12 mouse cellular contexts compared by ENCODE assay signal in the genomic region with DNA sequence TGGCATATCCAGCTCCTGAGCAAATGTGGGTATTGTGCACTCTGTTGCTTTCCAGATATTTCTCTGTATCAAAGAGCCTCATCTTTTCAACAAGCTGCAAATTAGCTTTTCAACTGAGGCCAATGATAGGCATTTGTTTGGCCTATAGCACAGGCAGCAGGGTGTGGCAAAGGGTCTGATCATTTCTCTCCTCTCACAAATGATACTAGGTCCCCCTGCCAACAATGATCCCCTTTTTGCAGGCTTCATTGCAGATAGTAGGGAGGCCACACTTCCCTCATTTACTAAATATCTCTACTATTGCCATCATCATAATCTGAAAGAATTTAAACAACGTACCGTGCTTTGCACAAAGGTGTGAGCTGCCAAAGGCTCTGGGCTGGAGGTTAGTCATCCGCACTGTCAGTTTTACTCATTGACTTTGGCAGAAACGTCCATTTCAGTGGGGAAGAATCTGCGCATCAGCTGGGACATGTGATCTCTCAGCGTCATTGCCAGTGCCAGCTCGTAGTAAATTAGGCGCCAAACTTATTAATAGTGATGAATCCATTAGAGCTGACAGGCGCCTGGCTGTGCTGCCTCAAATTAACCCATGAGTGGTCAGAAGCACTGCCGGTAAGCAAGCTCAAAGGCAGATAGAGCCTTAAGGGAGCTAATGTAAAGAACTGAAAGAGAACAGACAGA.
DNase-seq lines count a peak whose midpoint lies in the region; ATAC-seq lines count a peak whose summit lies in the region.
"Had no signal": no experiment of that assay in that cellular context is flagged by ENCODE, and none has a peak within 500 bp of the region (broad histone marks: within the 10 kb centered on the region; RNA-seq: fewer than 3 reads in every experiment).

No protein-coding gene starts in this region.

- no peak overlapping the region for H3K4me3 ChIP-seq in hindbrain, embryonic 11.5 days (ENCODE audit: low read depth, low read length)
- H3K4me3 ChIP-seq in hindbrain, embryonic 10.5 days = no peak overlapping the region
- no peak overlapping the region for H3K4me3 ChIP-seq in forebrain, embryonic 14.5 days (ENCODE audit: low read depth, low read length)
- H3K4me3 ChIP-seq: heart, embryonic 13.5 days had no signal

- peak; percentile 82 for ATAC-seq in hindbrain, embryonic 11.5 days (ENCODE audit: low FRiP score)
- peak; percentile 95 for ATAC-seq in forebrain, embryonic 14.5 days

- no peak overlapping the region for H3K4me2 ChIP-seq in hindbrain, embryonic 11.5 days (replicated peaks; ENCODE audit: low read depth, low read length)
- H3K4me2 ChIP-seq in forebrain, embryonic 14.5 days (ENCODE audit: low read length) = peak overlapping the region; percentile 29
- H3K4me2 ChIP-seq: heart, embryonic 13.5 days had no signal

- WGBS in hindbrain, embryonic 11.5 days = 52% methylated on average over 10 of the region's 10 CpGs
- 65% methylated on average over 10 of the region's 10 CpGs for WGBS in hindbrain, embryonic 10.5 days
- WGBS in forebrain, embryonic 14.5 days = 24% methylated on average over 10 of the region's 10 CpGs

- H3K27me3 ChIP-seq in hindbrain, embryonic 11.5 days (ENCODE audit: control insufficient read depth, insufficient read depth, low read length) = no peaks in the 10 kb centered on the region
- no peaks in the 10 kb centered on the region for H3K27me3 ChIP-seq in hindbrain, embryonic 10.5 days (ENCODE audit: insufficient read depth, poor library complexity, severe bottlenecking)
- no peaks in the 10 kb centered on the region for H3K27me3 ChIP-seq in forebrain, embryonic 14.5 days (replicated peaks; ENCODE audit: control insufficient read depth, insufficient read depth, low read length)
- H3K27me3 ChIP-seq: CH12.LX; heart, embryonic 13.5 days had no signal

- H3K36me3 ChIP-seq in hindbrain, embryonic 11.5 days (ENCODE audit: control insufficient read depth, insufficient read depth, low read length) = no peaks in the 10 kb centered on the region
- H3K36me3 ChIP-seq in hindbrain, embryonic 10.5 days = no peaks in the 10 kb centered on the region
- no peaks in the 10 kb centered on the region for H3K36me3 ChIP-seq in forebrain, embryonic 14.5 days (ENCODE audit: control insufficient read depth, insufficient read depth, low read length)
- H3K36me3 ChIP-seq: heart, embryonic 13.5 days had no signal

- H3K4me1 ChIP-seq in hindbrain, embryonic 11.5 days (replicated peaks; ENCODE audit: control insufficient read depth, insufficient read depth, low read length) = no peaks in the 10 kb centered on the region
- no peaks in the 10 kb centered on the region for H3K4me1 ChIP-seq in hindbrain, embryonic 10.5 days (replicated peaks)
- H3K4me1 ChIP-seq in forebrain, embryonic 14.5 days (ENCODE audit: control insufficient read depth, insufficient read depth, low read length) = peaks cover 7% of the 10 kb centered on the region; the same call in 1 of the 2 replicates

- H3K9ac ChIP-seq in hindbrain, embryonic 11.5 days (ENCODE audit: low read depth, low read length) = no peak overlapping the region
- H3K9ac ChIP-seq in forebrain, embryonic 14.5 days (ENCODE audit: low read length) = no peak overlapping the region
- H3K9ac ChIP-seq: heart, embryonic 13.5 days had no signal

- no peak for DNase-seq in hindbrain, embryonic 11.5 days (ENCODE audit: low spot score)
- DNase-seq in hindbrain, embryonic 10.5 days (ENCODE audit: low spot score) = no peak
- DNase-seq in 3T3-L1 (ENCODE audit: low read depth, low spot score) = peak; percentile 82
- DNase-seq in forebrain, embryonic 14.5 days (ENCODE audit: low spot score) = peak; percentile 93
- peak; percentile 39 to 77 for DNase-seq in layer of hippocampus, postnatal 14 days (ENCODE audit: low spot score in 2 of 2)
- no peak for DNase-seq in urinary bladder, adult 2 months (ENCODE audit: low spot score)
- no peak for DNase-seq in spleen, postnatal 4 days (ENCODE audit: low spot score in 2 of 2)
- no peak for DNase-seq in spleen, adult 18-20 months
- DNase-seq: kidney, adult 9 months; thymus, postnatal 36 days had no signal

- no peaks in the 10 kb centered on the region for H3K9me3 ChIP-seq in hindbrain, embryonic 11.5 days (ENCODE audit: control insufficient read depth, low read length)
- H3K9me3 ChIP-seq in hindbrain, embryonic 10.5 days = no peaks in the 10 kb centered on the region
- H3K9me3 ChIP-seq in forebrain, embryonic 14.5 days (replicated peaks; ENCODE audit: control insufficient read depth, low read length) = no peaks in the 10 kb centered on the region
- H3K9me3 ChIP-seq: heart, embryonic 13.5 days had no signal

- no peak overlapping the region for H3K27ac ChIP-seq in hindbrain, embryonic 11.5 days (ENCODE audit: low read depth, low read length)
- no peak overlapping the region for H3K27ac ChIP-seq in hindbrain, embryonic 10.5 days
- peak overlapping the region; percentile 27; the same call in 1 of the 2 replicates for H3K27ac ChIP-seq in forebrain, embryonic 14.5 days (ENCODE audit: low read depth, low read length)
- H3K27ac ChIP-seq: heart, embryonic 13.5 days had no signal

Comparison
In these comparisons a context has a peak if more than half of its experiments do, and no peak if none do; other contexts are left out.
1. DNase-seq: peak in 3T3-L1 (single experiment), forebrain, embryonic 14.5 days (single experiment) and layer of hippocampus, postnatal 14 days (2 of 2); none in hindbrain, embryonic 11.5 days (single experiment), hindbrain, embryonic 10.5 days (single experiment), urinary bladder, adult 2 months (single experiment), spleen, postnatal 4 days (0 of 2) and spleen, adult 18-20 months (0 of 2).